Mouse (Mus musculus) erythroblast, embryonic 14.5 days (primary cell): ENCODE data around the gene Foxred2.

Experiments used
- GATA1 ChIP-seq: IDR thresholded peaks from 2 replicates; pipeline ENCODE4 v1.6.1; 2012; ENCODE audit warnings: low read length, inconsistent platforms, mixed read lengths
- TAL1 ChIP-seq: IDR thresholded peaks from 3 replicates; pipeline ENCODE4 v1.6.1; 2012; ENCODE audit warnings: low read length, inconsistent platforms, mixed read lengths

DNA sequence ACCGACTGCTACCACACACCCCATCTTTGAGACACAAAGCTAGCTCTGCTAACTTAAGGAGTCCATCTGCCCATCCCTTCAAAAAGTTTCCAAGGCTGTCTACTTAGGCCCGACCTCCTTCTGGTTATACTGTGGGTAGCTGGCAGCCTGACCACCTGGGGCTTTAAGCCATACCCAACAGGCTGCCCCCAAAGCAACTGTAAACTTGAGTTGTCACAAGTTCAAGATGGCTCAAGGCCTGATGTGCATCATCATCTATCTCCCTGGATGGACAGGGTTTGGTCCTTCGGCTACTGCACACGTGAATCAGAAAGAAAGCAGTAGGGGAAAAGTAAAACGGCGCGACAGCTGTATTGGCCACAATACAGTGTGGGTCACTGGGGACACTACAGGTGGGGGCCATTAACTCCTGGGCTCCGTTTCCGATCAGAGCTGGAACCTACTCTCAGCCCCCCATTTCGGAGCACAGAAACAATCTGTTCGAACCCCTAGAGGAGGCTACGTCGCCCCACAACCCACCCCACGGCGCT lies 13.5 kb upstream of the Foxred2 start:
- TF ChIP-seq GATA1: no peak
- no peak for TF ChIP-seq TAL1
